ENCODE assay signal across 9 mouse cellular contexts in the genomic region with DNA sequence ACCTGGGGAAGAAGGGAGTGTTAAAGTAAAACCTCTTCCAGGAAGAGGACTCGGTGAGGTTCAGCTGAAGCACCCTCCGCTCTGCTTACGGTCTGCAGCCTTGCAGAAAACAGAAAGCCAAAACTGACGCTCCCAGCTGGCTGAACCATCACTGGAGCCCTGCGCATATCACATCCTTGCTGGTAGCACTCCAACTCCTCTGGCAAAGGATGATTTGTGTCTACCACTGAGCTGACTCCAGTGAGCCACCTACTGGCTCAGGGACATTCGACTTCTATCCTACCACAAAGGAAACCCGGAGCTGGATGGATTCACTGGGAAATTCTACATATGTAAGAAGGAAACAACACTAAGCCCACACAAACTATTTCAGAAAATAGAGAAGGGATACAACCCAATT. TPM values are rescaled to one million over a fixed set of nuclear protein-coding genes. Genes with fewer than 3 reads are reported as not detected.
DNase-seq lines count a peak whose midpoint lies in the region; ATAC-seq and TF ChIP-seq lines count a peak whose summit lies in the region.
"Had no signal": no experiment of that assay in that cellular context is flagged by ENCODE, and none has a peak within 500 bp of the region (broad histone marks: within the 10 kb centered on the region; RNA-seq: fewer than 3 reads in every experiment).

No protein-coding gene starts in this region.

- no peaks in the 10 kb centered on the region for H3K4me1 ChIP-seq in intestine, postnatal 0 days (replicated peaks; ENCODE audit: control insufficient read depth, insufficient read depth, low read length)
- H3K4me1 ChIP-seq in intestine, embryonic 15.5 days (replicated peaks), result no peaks in the 10 kb centered on the region
- H3K4me1 ChIP-seq in cortical plate, adult 2 months (ENCODE audit: control insufficient read depth, insufficient read depth, low read length), result no peaks in the 10 kb centered on the region
- H3K4me1 ChIP-seq: liver, embryonic 13.5 days had no signal

- DNase-seq in adipocyte (ENCODE audit: low spot score), result peak; percentile 72
- peak; percentile 56 for DNase-seq in kidney, postnatal 10 days
- peak; percentile 48 to 69 for DNase-seq in right cerebral cortex, adult 2 months (ENCODE audit: low spot score in 2 of 2)
- no peak for DNase-seq in ovary, postnatal 36 days (ENCODE audit: low spot score)
- DNase-seq in thymus, postnatal 25 days, result no peak
- DNase-seq: liver, embryonic 13.5 days had no signal

- no peaks in the 10 kb centered on the region for H3K9me3 ChIP-seq in intestine, postnatal 0 days (ENCODE audit: control insufficient read depth)
- H3K9me3 ChIP-seq in intestine, embryonic 15.5 days, result no peaks in the 10 kb centered on the region
- H3K9me3 ChIP-seq: liver, embryonic 13.5 days had no signal

- no peak overlapping the region for H3K9ac ChIP-seq in intestine, postnatal 0 days (ENCODE audit: low read depth, low read length)
- H3K9ac ChIP-seq in intestine, embryonic 15.5 days, result no peak overlapping the region
- H3K9ac ChIP-seq: liver, embryonic 13.5 days had no signal

- TF ChIP-seq CTCF in intestine, postnatal 0 days (IDR thresholded peaks at IDR 0.05; ENCODE audit: low read depth), result peak; percentile 63
- peak; percentile 67 for TF ChIP-seq CTCF in cortical plate, adult 2 months (IDR thresholded peaks at IDR 0.05; ENCODE audit: extremely low read depth, insufficient read depth, low read length)

- ATAC-seq in intestine, postnatal 0 days, result no peak
- no peak for ATAC-seq in intestine, embryonic 15.5 days

- TF ChIP-seq POLR2A in cortical plate, adult 2 months (IDR thresholded peaks at IDR 0.05; ENCODE audit: extremely low read depth, insufficient read depth, low read length), result no peak

- H3K27ac ChIP-seq in intestine, postnatal 0 days (ENCODE audit: low read depth, low read length), result no peak overlapping the region
- no peak overlapping the region for H3K27ac ChIP-seq in intestine, embryonic 15.5 days
- H3K27ac ChIP-seq in cortical plate, adult 2 months (ENCODE audit: insufficient read depth, low read length), result no peak overlapping the region
- H3K27ac ChIP-seq: liver, embryonic 13.5 days had no signal

- 69% methylated on average over 7 of the region's 7 CpGs for WGBS in intestine, postnatal 0 days
- 64% methylated on average over 7 of the region's 7 CpGs for WGBS in intestine, embryonic 15.5 days

- no peak overlapping the region for H3K4me2 ChIP-seq in intestine, postnatal 0 days (replicated peaks; ENCODE audit: low read depth)
- no peak overlapping the region for H3K4me2 ChIP-seq in intestine, embryonic 15.5 days (replicated peaks)
- H3K4me2 ChIP-seq: liver, embryonic 13.5 days had no signal

- H3K27me3 ChIP-seq in intestine, postnatal 0 days (replicated peaks; ENCODE audit: control insufficient read depth, insufficient read depth, low read length), result no peaks in the 10 kb centered on the region
- H3K27me3 ChIP-seq in intestine, embryonic 15.5 days (replicated peaks), result no peaks in the 10 kb centered on the region
- H3K27me3 ChIP-seq: liver, embryonic 13.5 days had no signal

- H3K4me3 ChIP-seq in intestine, postnatal 0 days (ENCODE audit: low read depth, low read length), result no peak overlapping the region
- H3K4me3 ChIP-seq in intestine, embryonic 15.5 days (replicated peaks), result no peak overlapping the region
- no peak overlapping the region for H3K4me3 ChIP-seq in cortical plate, adult 2 months (ENCODE audit: insufficient read depth, low read length)
- H3K4me3 ChIP-seq: liver, embryonic 13.5 days had no signal

- peaks cover 68% of the 10 kb centered on the region for H3K36me3 ChIP-seq in intestine, postnatal 0 days (ENCODE audit: control insufficient read depth, insufficient read depth)
- peaks cover 16% of the 10 kb centered on the region for H3K36me3 ChIP-seq in intestine, embryonic 15.5 days

RNA-seq across cellular contexts. Expression of gene Gosr1, which starts 18.8 kb away (rescaled TPM):
- 28.6 and 30.7 TPM in 2 replicates for polyA plus RNA-seq in intestine, postnatal 0 days (2015; fragmentation: Nextera tagmentation; extraction: Ambion mirVana)
- 24.9 and 28.6 TPM in 2 replicates for polyA plus RNA-seq in intestine, embryonic 15.5 days (2015; fragmentation: Nextera tagmentation; extraction: Ambion mirVana)
- polyA plus RNA-seq in cortical plate, adult 2 months (2012; rRNA removed), result 27.3 and 28.0 TPM in 2 replicates

Comparison
In these comparisons a context has a peak if more than half of its experiments do, and no peak if none do; other contexts are left out.
1. DNase-seq: peak in adipocyte (single experiment), kidney, postnatal 10 days (single experiment) and right cerebral cortex, adult 2 months (2 of 2); none in ovary, postnatal 36 days (single experiment) and thymus, postnatal 25 days (single experiment).